Mouse (Mus musculus): ENCODE results near the gene Kif1a. TPM values are rescaled to one million over a fixed set of nuclear protein-coding genes. Genes with fewer than 3 reads are reported as not detected.

Gene Kif1a
- total RNA-seq (2021): 10 to 100 TPM; 15.6 to 29.2 TPM
- long read RNA-seq, experiment 1, partial matches to known transcripts: 4 of 4 reads
- long read RNA-seq, experiment 1, other reads (novel, unspliced or antisense): 0 of 4 reads
- long read RNA-seq, experiment 2, partial matches to known transcripts: 1 of 4 reads
- long read RNA-seq, experiment 2, other reads (novel, unspliced or antisense): 3 of 4 reads

- peak; percentile 66 for DNase-seq
Measured at GRCm38 (mm10) chr1:93101571-93102061, at the start of gene Kif1a. TSS of gene Kif1a (minus strand) at chr1:93101951.

GRCm38 (mm10) chr1:93150907-93151661, 49.3 kb upstream of the Kif1a start:
- no peak for DNase-seq

GRCm38 (mm10) chr1:93144176-93144575, 42.4 kb upstream of the Kif1a start:
- DNase-seq: no peak

GRCm38 (mm10) chr1:93142871-93143270, 41.1 kb upstream of the Kif1a start:
- DNase-seq: peak; percentile 62

- no peak for DNase-seq
Measured at GRCm38 (mm10) chr1:93139713-93140112, 38.0 kb upstream of the Kif1a start.

GRCm38 (mm10) chr1:93138534-93138933, 36.8 kb upstream of the Kif1a start:
- peak; percentile 49 for DNase-seq

- DNase-seq: no peak
Measured at GRCm38 (mm10) chr1:93135036-93135526, 33.3 kb upstream of the Kif1a start, which contains the start of gene Agxt. TSS of gene Agxt (plus strand) at chr1:93135240.

GRCm38 (mm10) chr1:93132676-93133075, 30.9 kb upstream of the Kif1a start:
- DNase-seq: no peak

- no peak for DNase-seq
Measured at GRCm38 (mm10) chr1:93130242-93130983, 28.7 kb upstream of the Kif1a start.

- peak; percentile 77 for DNase-seq
Measured at GRCm38 (mm10) chr1:93128710-93129349, 27.1 kb upstream of the Kif1a start.

- no peak for DNase-seq
Measured at GRCm38 (mm10) chr1:93128209-93128608, 26.5 kb upstream of the Kif1a start.

GRCm38 (mm10) chr1:93125256-93125655, 23.5 kb upstream of the Kif1a start:
- DNase-seq: no peak

GRCm38 (mm10) chr1:93124066-93124465, 22.3 kb upstream of the Kif1a start:
- peak; percentile 27 for DNase-seq

- DNase-seq: no peak
Measured at GRCm38 (mm10) chr1:93123179-93123854, 21.6 kb upstream of the Kif1a start.

GRCm38 (mm10) chr1:93118816-93119215, 17.1 kb upstream of the Kif1a start:
- no peak for DNase-seq

- no peak for DNase-seq
Measured at GRCm38 (mm10) chr1:93115471-93115870, 13.7 kb upstream of the Kif1a start.

- DNase-seq: peak; percentile 76
Measured at GRCm38 (mm10) chr1:93114713-93115463, 13.1 kb upstream of the Kif1a start.

GRCm38 (mm10) chr1:93102700-93103099, 949 bp upstream of the Kif1a start:
- DNase-seq: no peak

GRCm38 (mm10) chr1:93100576-93101491, 917 bp downstream of the Kif1a start:
- peak; percentile 41 for DNase-seq

GRCm38 (mm10) chr1:93100243-93100575, 1.5 kb downstream of the Kif1a start:
- peak; percentile 42 for DNase-seq
